Mouse (Mus musculus): ENCODE measurements around the gene Inip. TPM values are rescaled to one million over a fixed set of nuclear protein-coding genes. Genes with fewer than 3 reads are reported as not detected.

Inip gene
- polyA plus RNA-seq, 1 experiment from 2014 or later: 61.0 TPM

DNA sequence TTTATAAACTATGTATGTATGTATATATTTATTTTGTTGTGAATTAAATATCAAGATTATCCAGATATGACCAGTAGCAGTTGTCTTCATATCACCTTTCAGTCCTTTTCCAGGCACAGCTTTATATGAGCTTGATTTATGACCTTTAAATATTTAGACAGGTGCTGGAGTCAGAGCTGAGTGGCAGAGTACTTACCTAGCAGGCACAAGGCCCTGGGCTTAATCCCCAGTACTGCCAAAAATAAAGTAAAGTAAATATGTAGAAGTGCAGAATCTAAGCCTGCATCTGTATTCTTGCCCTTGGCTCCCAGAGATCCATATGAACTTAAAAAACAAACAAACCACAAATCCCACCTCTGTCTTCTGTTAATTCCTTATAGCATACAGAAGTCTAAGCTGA lies 12.4 kb downstream of the Inip start:
- Histone ChIP-seq H3K27ac (no peak overlapping the region), H3K9me3 (no peaks in the 10 kb centered on the region), H3K4me2 (replicated peaks) (no peak overlapping the region), H3K4me1 (no peaks in the 10 kb centered on the region), H3K27me3 (no peaks in the 10 kb centered on the region), H3K9ac (no peak overlapping the region), H3K36me3 (no peaks in the 10 kb centered on the region), H3K4me3 (no peak overlapping the region)
- ATAC-seq (ENCODE audit: low FRiP score, low read depth): no peak

DNA sequence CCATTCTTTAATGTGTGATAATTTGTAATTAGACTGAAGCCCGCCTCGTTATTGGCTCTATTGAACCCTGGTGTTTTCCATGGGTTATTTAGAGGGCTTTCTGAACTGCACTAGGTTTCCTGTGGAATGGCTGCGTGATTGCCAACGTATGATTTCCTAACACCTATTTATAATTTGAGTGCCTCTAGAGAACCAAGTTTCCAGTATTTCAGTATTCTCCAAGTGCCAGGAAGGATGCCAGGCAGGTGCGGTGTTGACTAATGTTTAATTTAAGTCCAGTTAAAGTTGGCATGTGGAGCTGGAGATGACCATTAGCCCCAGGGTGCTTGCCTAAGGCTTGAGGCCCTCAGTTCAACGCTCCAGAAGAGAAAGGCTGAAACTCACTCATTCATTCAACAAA lies 14.3 kb downstream of the Inip start:
- no peaks in the 10 kb centered on the region for H3K27me3 ChIP-seq
- no peak overlapping the region for H3K4me3 ChIP-seq
- H3K9ac ChIP-seq: no peak overlapping the region
- H3K9me3 ChIP-seq: no peaks in the 10 kb centered on the region
- no peaks in the 10 kb centered on the region for H3K36me3 ChIP-seq
- ATAC-seq (ENCODE audit: low FRiP score, low read depth): no peak
- no peak overlapping the region for H3K27ac ChIP-seq
- H3K4me2 ChIP-seq (replicated peaks): no peak overlapping the region
- 61% methylated on average over 6 of the region's 6 CpGs for WGBS
- H3K4me1 ChIP-seq: peaks cover 5% of the 10 kb centered on the region; the same call in 1 of the 2 replicates

DNA sequence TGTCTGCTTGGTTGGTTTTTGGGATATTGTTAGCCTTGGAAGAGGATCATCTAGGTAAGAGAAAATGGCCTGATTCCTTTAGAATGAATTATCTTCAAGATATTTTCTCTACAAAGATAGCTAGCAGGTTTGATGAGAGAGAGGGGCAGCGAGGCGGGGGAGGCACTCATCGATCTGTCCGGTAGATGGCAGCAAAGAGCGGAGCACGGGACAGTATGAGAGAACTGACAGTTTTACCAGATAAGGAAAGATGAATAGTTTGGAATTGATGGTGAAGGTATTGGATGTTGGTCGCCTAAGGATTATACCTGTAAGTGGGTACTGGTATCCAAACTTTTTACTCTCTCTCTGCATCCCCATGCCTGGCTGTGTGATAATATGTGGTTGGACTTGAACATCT lies 14.7 kb downstream of the Inip start:
- WGBS: under 1% methylated on average over 7 of the region's 7 CpGs
- Histone ChIP-seq H3K27me3 (no peaks in the 10 kb centered on the region), H3K36me3 (no peaks in the 10 kb centered on the region), H3K9ac (no peak overlapping the region), H3K4me3 (no peak overlapping the region), H3K4me2 (replicated peaks) (no peak overlapping the region), H3K4me1 (peaks cover 8% of the 10 kb centered on the region), H3K27ac (no peak overlapping the region), H3K9me3 (no peaks in the 10 kb centered on the region)
- no peak for ATAC-seq (ENCODE audit: low FRiP score, low read depth)

DNA sequence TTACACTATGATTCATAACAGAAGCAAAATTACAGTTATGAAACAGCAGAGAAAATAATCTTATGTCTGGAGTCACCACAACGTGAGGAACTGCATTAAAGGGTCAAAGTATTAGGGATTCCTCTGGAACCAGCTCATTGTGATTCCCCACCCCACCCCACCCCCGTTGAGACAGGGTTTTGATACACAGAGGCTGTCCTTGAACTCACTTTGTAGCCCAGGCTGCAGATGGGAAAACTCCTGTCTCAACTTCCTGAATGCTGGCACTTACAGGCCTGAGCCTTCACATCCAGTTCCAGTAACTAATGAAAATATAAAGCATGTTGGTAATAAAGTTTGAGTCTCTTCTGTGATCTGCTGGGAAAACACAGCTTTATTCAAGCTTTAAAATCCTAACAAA lies 16.0 kb downstream of the Inip start:
- Histone ChIP-seq H3K36me3 (no peaks in the 10 kb centered on the region), H3K4me2 (replicated peaks) (no peak overlapping the region), H3K4me3 (no peak overlapping the region), H3K4me1 (peaks cover 11% of the 10 kb centered on the region), H3K27ac (no peak overlapping the region), H3K9me3 (no peaks in the 10 kb centered on the region), H3K9ac (no peak overlapping the region), H3K27me3 (no peaks in the 10 kb centered on the region)
- no peak for ATAC-seq (ENCODE audit: low FRiP score, low read depth)
- 36% methylated on average over 2 of the region's 2 CpGs for WGBS

DNA sequence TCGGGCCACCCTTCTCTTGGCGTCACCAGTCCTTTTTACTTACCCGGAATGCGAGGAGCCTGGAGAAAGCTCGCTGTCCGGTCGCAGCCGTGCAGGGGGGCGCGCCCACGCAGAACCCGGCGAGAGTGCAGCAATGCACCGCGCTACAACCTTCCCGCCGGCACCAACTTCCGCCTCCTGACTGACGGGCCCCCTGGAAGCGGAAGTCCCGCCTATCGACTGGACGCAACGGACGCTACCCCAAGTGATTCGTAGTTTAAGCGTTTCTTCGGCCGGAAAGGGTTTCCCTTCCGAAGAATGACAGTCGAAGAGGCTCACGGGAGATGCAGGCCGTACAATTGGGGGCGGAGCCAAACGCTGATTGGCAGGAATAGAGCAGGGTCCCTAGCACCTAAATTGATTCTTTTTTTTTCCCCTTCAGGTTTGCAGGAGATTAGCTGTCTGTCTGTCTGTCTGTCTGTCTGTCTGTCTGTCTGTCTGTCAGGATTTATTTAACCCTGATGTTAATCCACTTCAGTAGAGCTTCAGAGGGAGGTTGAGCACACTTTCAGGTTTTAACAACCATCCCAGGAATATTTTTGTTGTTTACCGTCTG lies 17.6 kb downstream of the Inip start:
- peaks cover 11% of the 10 kb centered on the region for H3K4me1 ChIP-seq
- peak overlapping the region; percentile 93 for H3K4me2 ChIP-seq (replicated peaks)
- peak overlapping the region; percentile 88 for H3K9ac ChIP-seq
- peaks cover 3% of the 10 kb centered on the region; the same call in 1 of the 2 replicates for H3K36me3 ChIP-seq
- peak overlapping the region; percentile 39; the same call in 1 of the 2 replicates for H3K27ac ChIP-seq
- no peaks in the 10 kb centered on the region for H3K27me3 ChIP-seq
- WGBS: 1% methylated on average over 36 of the region's 36 CpGs
- H3K4me3 ChIP-seq: peak overlapping the region; percentile 64
- ATAC-seq (ENCODE audit: low FRiP score, low read depth): peak; percentile 96
- no peaks in the 10 kb centered on the region for H3K9me3 ChIP-seq

DNA sequence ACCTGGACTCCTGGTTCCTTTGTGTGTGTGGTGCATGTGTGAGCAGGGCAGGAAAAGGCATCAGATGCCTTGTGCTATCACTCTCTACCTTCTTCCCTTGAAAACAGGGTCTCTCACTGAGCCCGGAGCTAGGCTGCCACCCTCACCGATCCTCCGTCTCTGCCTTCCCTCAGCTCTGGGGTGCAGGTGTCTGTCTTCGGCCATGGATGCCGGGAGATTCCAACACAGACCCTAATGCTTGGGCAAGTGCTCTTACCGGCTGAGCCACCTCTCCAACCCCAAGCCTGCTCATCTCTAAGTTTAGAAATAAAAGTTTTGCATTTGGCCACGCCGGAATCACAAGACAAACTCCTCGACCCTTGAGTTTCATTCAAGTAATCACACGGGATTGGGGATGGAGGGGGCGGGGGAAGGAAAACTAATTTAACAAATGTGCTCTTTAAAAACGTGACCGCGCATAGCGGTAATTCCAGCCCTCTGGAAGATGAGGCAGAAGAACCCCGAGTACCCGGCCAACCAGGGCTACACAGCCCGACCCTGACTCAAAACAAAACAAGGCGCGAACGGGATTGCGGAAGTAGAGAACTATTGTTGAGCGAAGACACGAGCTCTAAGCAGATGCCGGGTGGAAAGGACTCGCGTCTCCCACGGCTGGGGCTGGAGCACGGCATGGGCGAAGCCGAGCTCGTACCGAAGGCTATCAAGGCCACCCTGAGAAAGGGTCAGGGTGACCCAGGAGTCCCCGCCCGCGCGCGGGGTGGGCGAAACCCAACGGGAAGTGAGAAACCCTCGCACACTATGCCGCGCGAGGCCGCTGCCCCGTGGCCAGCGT lies 18.3 kb downstream of the Inip start:
- Histone ChIP-seq H3K36me3 (peaks cover 3% of the 10 kb centered on the region; the same call in 1 of the 2 replicates), H3K27ac (peak overlapping the region; percentile 11; the same call in 1 of the 2 replicates), H3K4me3 (peak overlapping the region; percentile 64), H3K4me1 (peaks cover 11% of the 10 kb centered on the region), H3K9ac (peak overlapping the region; percentile 88), H3K27me3 (no peaks in the 10 kb centered on the region), H3K9me3 (no peaks in the 10 kb centered on the region), H3K4me2 (replicated peaks) (peak overlapping the region; percentile 93)
- no peak; the same call in 1 of the 2 replicates for ATAC-seq (ENCODE audit: low FRiP score, low read depth)
- WGBS: under 1% methylated on average over 47 of the region's 47 CpGs

DNA sequence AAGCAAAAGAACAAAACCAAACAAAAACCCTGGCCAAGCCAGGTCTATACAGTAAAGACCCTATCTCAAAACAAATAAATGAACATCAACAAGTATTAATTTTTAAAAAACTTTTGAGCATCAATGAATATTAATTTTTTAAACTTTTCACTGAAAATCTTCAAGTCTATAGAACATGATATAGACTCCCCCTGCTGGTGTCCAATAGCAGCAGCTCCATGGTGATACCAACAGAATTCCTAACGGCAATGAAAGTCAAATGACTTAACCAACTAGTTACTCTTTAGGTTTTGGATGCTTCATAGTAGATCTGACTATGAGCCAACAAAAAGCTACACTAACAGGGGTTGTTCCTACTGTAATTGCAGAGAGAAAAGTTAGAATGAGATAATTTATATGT lies 20.8 kb downstream of the Inip start:
- H3K9ac ChIP-seq: no peak overlapping the region
- 35% methylated on average over 1 of the region's 1 CpGs for WGBS
- no peak for ATAC-seq (ENCODE audit: low FRiP score, low read depth)
- H3K27ac ChIP-seq: no peak overlapping the region
- H3K4me3 ChIP-seq: no peak overlapping the region
- H3K4me1 ChIP-seq: peaks cover 11% of the 10 kb centered on the region
- no peaks in the 10 kb centered on the region for H3K9me3 ChIP-seq
- H3K36me3 ChIP-seq: peaks cover 3% of the 10 kb centered on the region; the same call in 1 of the 2 replicates
- no peaks in the 10 kb centered on the region for H3K27me3 ChIP-seq
- H3K4me2 ChIP-seq (replicated peaks): no peak overlapping the region

DNA sequence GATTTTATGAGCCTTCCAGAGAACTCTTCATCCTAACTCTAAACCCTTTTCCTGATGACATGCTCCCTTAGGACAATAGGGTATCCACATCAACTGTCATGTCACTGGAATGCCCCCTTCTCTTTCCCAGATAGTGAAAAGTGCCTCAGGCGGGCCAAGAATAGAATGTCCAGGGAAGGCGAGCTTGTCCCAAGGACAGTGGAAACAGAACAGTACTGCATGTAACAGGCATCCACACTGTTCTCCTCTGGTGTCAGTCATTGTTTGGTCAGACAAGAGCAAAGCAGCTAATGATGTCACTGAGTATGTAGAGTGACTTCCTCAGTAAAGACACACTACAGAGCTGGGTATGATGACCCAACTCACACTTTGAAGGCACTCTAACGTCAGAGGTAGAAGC lies 23.6 kb downstream of the Inip start:
- Histone ChIP-seq H3K27ac (no peak overlapping the region), H3K4me1 (peaks cover 10% of the 10 kb centered on the region), H3K4me3 (no peak overlapping the region), H3K27me3 (no peaks in the 10 kb centered on the region), H3K36me3 (peaks cover 23% of the 10 kb centered on the region), H3K9me3 (no peaks in the 10 kb centered on the region), H3K4me2 (replicated peaks) (no peak overlapping the region), H3K9ac (no peak overlapping the region)
- ATAC-seq (ENCODE audit: low FRiP score, low read depth): no peak
- 81% methylated on average over 3 of the region's 3 CpGs for WGBS

DNA sequence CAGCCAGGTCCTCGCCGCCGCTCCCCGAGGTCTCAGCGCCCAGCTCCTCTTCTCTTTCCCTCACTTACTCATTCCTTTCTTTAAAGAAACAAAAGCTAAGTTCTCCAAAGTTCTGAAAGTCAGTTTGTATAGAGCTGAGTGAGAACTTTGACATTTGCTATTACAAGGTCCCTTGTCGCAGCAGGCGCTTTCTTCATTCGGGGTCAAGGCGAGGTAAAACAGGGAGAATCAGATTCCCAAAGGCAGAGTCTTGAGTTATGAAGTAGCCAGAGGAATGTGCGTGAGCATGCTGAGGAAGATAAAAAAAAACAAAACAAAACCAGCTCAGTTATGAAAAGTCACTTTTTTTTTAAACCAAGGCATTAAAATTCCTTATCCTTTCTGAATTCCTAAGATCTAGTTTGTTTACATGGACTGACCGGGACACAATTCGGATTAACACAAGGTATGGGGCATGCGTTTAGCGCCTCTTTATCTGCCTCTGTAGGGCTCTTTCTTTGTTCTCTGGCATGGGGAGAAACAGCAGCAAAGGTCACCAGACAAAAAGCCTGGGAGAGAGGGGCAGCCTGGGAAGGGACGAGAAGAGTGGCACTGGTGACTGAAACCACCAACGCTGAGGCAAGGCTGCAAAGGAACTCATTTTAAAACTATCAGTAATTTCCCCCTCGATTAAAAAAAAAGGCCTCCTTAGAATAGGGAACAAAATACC lies 29.1 kb downstream of the Inip start:
- H3K9ac ChIP-seq: no peak overlapping the region
- H3K36me3 ChIP-seq: peaks cover 46% of the 10 kb centered on the region
- H3K4me2 ChIP-seq (replicated peaks): no peak overlapping the region
- no peak for ATAC-seq (ENCODE audit: low FRiP score, low read depth)
- H3K4me1 ChIP-seq: no peaks in the 10 kb centered on the region
- H3K9me3 ChIP-seq: no peaks in the 10 kb centered on the region
- whole genome bisulfite sequencing: 84% methylated on average over 17 of the region's 17 CpGs
- no peak overlapping the region for H3K4me3 ChIP-seq
- no peaks in the 10 kb centered on the region for H3K27me3 ChIP-seq
- no peak overlapping the region for H3K27ac ChIP-seq

DNA sequence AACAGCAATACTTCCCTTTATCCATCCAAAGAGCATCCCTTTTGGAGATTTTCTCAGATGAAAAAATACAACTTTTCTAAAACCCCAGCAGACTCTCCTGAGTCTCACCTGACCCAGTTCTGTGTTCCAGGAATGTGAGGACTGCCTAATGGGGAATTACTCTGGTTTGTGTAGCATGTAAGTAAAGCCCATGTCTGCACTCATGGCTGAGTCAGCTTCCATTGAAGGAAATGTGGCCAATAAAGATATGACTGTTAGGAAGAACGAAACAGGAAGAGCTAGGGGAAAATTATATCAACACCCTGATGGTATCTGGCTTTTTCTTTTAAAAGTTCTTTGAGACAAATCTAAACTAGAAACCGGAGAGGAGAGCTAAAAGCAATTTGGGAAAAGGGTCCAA lies 33.7 kb downstream of the Inip start:
- no peaks in the 10 kb centered on the region for H3K27me3 ChIP-seq
- no peak overlapping the region for H3K9ac ChIP-seq
- no peak overlapping the region for H3K27ac ChIP-seq
- no peak overlapping the region for H3K4me3 ChIP-seq
- no peak for ATAC-seq (ENCODE audit: low FRiP score, low read depth)
- WGBS: 88% methylated on average over 2 of the region's 2 CpGs
- H3K4me2 ChIP-seq (replicated peaks): no peak overlapping the region
- H3K9me3 ChIP-seq: no peaks in the 10 kb centered on the region
- 0 out of 2 replicates have a peak, but pooled peaks cover 3% of the 10 kb centered on the region for H3K4me1 ChIP-seq
- H3K36me3 ChIP-seq: peaks cover 27% of the 10 kb centered on the region

DNA sequence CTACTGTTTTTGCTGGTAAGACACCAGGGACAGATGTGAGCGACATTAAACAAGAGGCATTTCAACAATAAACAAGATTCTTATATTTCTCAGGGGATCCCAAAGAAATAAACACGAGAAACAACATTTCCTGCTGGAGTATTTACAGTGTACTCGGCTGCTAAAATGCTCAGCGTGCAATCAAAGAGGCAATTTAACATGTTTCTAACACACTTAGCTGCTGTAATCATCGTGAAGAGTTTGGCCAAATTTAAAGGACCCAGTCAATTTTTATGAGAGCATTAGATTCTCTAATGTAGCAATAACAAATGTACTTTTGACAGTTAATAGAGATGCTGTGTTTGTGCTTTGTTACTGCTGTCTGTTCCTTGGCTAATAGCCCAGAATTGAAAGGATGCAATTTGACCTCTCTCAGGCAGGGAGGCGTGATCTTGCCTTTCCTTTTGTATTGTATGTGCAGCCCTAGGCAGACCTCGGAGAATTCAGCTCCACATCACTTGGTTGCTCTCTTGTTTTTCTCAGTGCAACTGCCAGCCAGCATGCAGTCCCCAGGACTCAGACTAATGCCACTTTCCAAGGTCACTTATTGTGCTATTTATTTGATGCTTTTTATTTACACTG lies 35.9 kb downstream of the Inip start:
- 0 out of 2 replicates have a peak, but pooled peaks cover 3% of the 10 kb centered on the region for H3K4me1 ChIP-seq
- ATAC-seq (ENCODE audit: low FRiP score, low read depth): no peak
- no peak overlapping the region for H3K9ac ChIP-seq
- WGBS: 14% methylated on average over 7 of the region's 7 CpGs
- no peaks in the 10 kb centered on the region for H3K27me3 ChIP-seq
- peak overlapping the region; percentile 22 for H3K4me2 ChIP-seq (replicated peaks)
- H3K4me3 ChIP-seq: no peak overlapping the region
- H3K27ac ChIP-seq: no peak overlapping the region; the same call in 1 of the 2 replicates
- H3K9me3 ChIP-seq: no peaks in the 10 kb centered on the region
- H3K36me3 ChIP-seq: peaks cover 10% of the 10 kb centered on the region

DNA sequence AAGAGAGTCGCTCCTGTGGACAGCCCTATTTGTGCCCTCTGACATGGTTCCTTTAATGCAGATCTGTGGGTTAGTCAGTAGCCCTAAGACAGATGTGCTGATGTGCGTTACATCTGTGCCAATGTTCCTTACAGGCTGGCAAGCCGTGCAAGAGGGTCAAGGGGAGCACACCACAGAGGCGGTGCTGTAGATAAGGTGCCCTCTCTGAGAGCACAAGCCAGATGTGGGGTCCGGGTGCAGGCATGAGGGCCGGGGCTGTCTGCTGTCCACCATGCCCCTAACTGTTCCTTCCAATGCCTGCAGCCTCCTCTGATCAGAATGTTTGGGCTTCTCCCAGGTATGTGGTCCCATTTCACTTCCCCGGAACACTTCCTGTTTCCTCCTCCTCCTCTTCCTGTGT lies 36.4 kb downstream of the Inip start:
- peaks cover 4% of the 10 kb centered on the region for H3K36me3 ChIP-seq
- no peak overlapping the region for H3K9ac ChIP-seq
- H3K27me3 ChIP-seq: no peaks in the 10 kb centered on the region
- no peak overlapping the region; the same call in 1 of the 2 replicates for H3K27ac ChIP-seq
- no peak for ATAC-seq (ENCODE audit: low FRiP score, low read depth)
- peak overlapping the region; percentile 22 for H3K4me2 ChIP-seq (replicated peaks)
- 0 out of 2 replicates have a peak, but pooled peaks cover 3% of the 10 kb centered on the region for H3K4me1 ChIP-seq
- no peaks in the 10 kb centered on the region for H3K9me3 ChIP-seq
- 75% methylated on average over 7 of the region's 7 CpGs for WGBS
- H3K4me3 ChIP-seq: no peak overlapping the region
